Mouse (Mus musculus): ENCODE results near the gene Tet2. TPM values are rescaled to one million over a fixed set of nuclear protein-coding genes. Genes with fewer than 3 reads are reported as not detected.

The Tet2 gene
- polyA plus RNA-seq, 1 experiment from 2014 or later = 13.5 TPM

GRCm38 (mm10) chr3:133435141-133435773 lies 109.7 kb downstream of the Tet2 start:
- no peak overlapping the region for H3K4me3 ChIP-seq (replicated peaks; ENCODE audit: low read depth, low read length)
- TF ChIP-seq CTCF (IDR thresholded peaks at IDR 0.05; ENCODE audit: low read depth) = no peak
- H3K27ac ChIP-seq = no peak overlapping the region
- H3K4me1 ChIP-seq (replicated peaks; ENCODE audit: insufficient read depth, low read length) = no peaks in the 10 kb centered on the region
- DNase-seq (ENCODE audit: low spot score) (no peak), ATAC-seq (replicated peaks; ENCODE audit: low FRiP score, low read depth) (no peak)
- no peaks in the 10 kb centered on the region for H3K27me3 ChIP-seq (ENCODE audit: insufficient read depth, low read length)
- whole genome bisulfite sequencing = 93% methylated on average over 6 of the region's 6 CpGs
- no peak overlapping the region for H3K9ac ChIP-seq (ENCODE audit: low read depth, low read length)
- H3K36me3 ChIP-seq (ENCODE audit: insufficient read depth, low read length) = no peaks in the 10 kb centered on the region
- no peaks in the 10 kb centered on the region for H3K9me3 ChIP-seq (replicated peaks; ENCODE audit: low read length)
- no peak overlapping the region for H3K4me2 ChIP-seq (ENCODE audit: low read length)

GRCm38 (mm10) chr3:133429394-133430173 lies 115.4 kb downstream of the Tet2 start:
- Histone ChIP-seq H3K27ac (no peak overlapping the region), H3K4me1 (replicated peaks; ENCODE audit: insufficient read depth, low read length) (no peaks in the 10 kb centered on the region), H3K27me3 (ENCODE audit: insufficient read depth, low read length) (no peaks in the 10 kb centered on the region), H3K9me3 (replicated peaks; ENCODE audit: low read length) (no peaks in the 10 kb centered on the region), H3K4me3 (replicated peaks; ENCODE audit: low read depth, low read length) (no peak overlapping the region), H3K36me3 (ENCODE audit: insufficient read depth, low read length) (no peaks in the 10 kb centered on the region), H3K4me2 (ENCODE audit: low read length) (no peak overlapping the region), H3K9ac (ENCODE audit: low read depth, low read length) (no peak overlapping the region)
- ATAC-seq (replicated peaks; ENCODE audit: low FRiP score, low read depth) = no peak
- 0 out of 2 replicates have a peak, but pooled peaks have one; percentile 3 for TF ChIP-seq CTCF (IDR thresholded peaks at IDR 0.05; ENCODE audit: low read depth)
- WGBS = 50% methylated on average over 4 of the region's 4 CpGs
- DNase-seq (ENCODE audit: low spot score) = peak; percentile 22

GRCm38 (mm10) chr3:133428003-133428402 lies 116.9 kb downstream of the Tet2 start:
- WGBS = 84% methylated on average over 4 of the region's 4 CpGs
- no peak for TF ChIP-seq CTCF (IDR thresholded peaks at IDR 0.05; ENCODE audit: low read depth)

GRCm38 (mm10) chr3:133423073-133423472 lies 121.9 kb downstream of the Tet2 start:
- TF ChIP-seq CTCF (IDR thresholded peaks at IDR 0.05; ENCODE audit: low read depth) = no peak
- Histone ChIP-seq H3K4me3 (replicated peaks; ENCODE audit: low read depth, low read length) (no peak overlapping the region), H3K9ac (ENCODE audit: low read depth, low read length) (no peak overlapping the region), H3K27ac (no peak overlapping the region), H3K9me3 (replicated peaks; ENCODE audit: low read length) (no peaks in the 10 kb centered on the region), H3K36me3 (ENCODE audit: insufficient read depth, low read length) (no peaks in the 10 kb centered on the region), H3K4me1 (replicated peaks; ENCODE audit: insufficient read depth, low read length) (no peaks in the 10 kb centered on the region), H3K4me2 (ENCODE audit: low read length) (no peak overlapping the region), H3K27me3 (ENCODE audit: insufficient read depth, low read length) (no peaks in the 10 kb centered on the region)
- DNase-seq (ENCODE audit: low spot score) (no peak), ATAC-seq (replicated peaks; ENCODE audit: low FRiP score, low read depth) (no peak)

More at GRCm38 (mm10) chr3:133428003-133428402, 116.9 kb downstream of the Tet2 start:
- Histone ChIP-seq H3K36me3 (ENCODE audit: insufficient read depth, low read length) (no peaks in the 10 kb centered on the region), H3K9me3 (replicated peaks; ENCODE audit: low read length) (no peaks in the 10 kb centered on the region), H3K27ac (no peak overlapping the region), H3K4me1 (replicated peaks; ENCODE audit: insufficient read depth, low read length) (no peaks in the 10 kb centered on the region), H3K9ac (ENCODE audit: low read depth, low read length) (no peak overlapping the region), H3K27me3 (ENCODE audit: insufficient read depth, low read length) (no peaks in the 10 kb centered on the region), H3K4me2 (ENCODE audit: low read length) (no peak overlapping the region), H3K4me3 (replicated peaks; ENCODE audit: low read depth, low read length) (no peak overlapping the region)
- ATAC-seq (replicated peaks; ENCODE audit: low FRiP score, low read depth) = no peak
- DNase-seq (ENCODE audit: low spot score) = no peak

- no peaks in the 10 kb centered on the region for H3K27me3 ChIP-seq (ENCODE audit: insufficient read depth, low read length)
- H3K36me3 ChIP-seq (ENCODE audit: insufficient read depth, low read length) = no peaks in the 10 kb centered on the region
- no peak for TF ChIP-seq CTCF (IDR thresholded peaks at IDR 0.05; ENCODE audit: low read depth)
- no peak overlapping the region for H3K27ac ChIP-seq
- no peak overlapping the region for H3K4me3 ChIP-seq (replicated peaks; ENCODE audit: low read depth, low read length)
- no peak for DNase-seq (ENCODE audit: low spot score)
- no peak overlapping the region for H3K9ac ChIP-seq (ENCODE audit: low read depth, low read length)
- H3K9me3 ChIP-seq (replicated peaks; ENCODE audit: low read length) = no peaks in the 10 kb centered on the region
- ATAC-seq (replicated peaks; ENCODE audit: low FRiP score, low read depth) = no peak
- WGBS = 82% methylated on average over 4 of the region's 4 CpGs
- H3K4me1 ChIP-seq (replicated peaks; ENCODE audit: insufficient read depth, low read length) = no peaks in the 10 kb centered on the region
- H3K4me2 ChIP-seq (ENCODE audit: low read length) = no peak overlapping the region
Observed at GRCm38 (mm10) chr3:133414747-133415146, 130.2 kb downstream of the Tet2 start.

Small RNA genes lying within 50 kb of the gene (microRNA-seq; reads per million reads assigned to microRNA genes)
- gene Gm25042 = not detected

Other genes starting within 250 kb of the Tet2 start
- gene Ppa2, start 235.0 kb downstream of the Tet2 start, polyA plus RNA-seq (2015; fragmentation: Nextera tagmentation; extraction: Ambion mirVana) = 141 and 144 TPM in 2 replicates